Mouse (Mus musculus): ENCODE results near the gene Cdk6. TPM values are rescaled to one million over a fixed set of nuclear protein-coding genes. Genes with fewer than 3 reads are reported as not detected.

Cdk6 gene
- polyA plus RNA-seq, 1 experiment = 31.0 TPM

DNA sequence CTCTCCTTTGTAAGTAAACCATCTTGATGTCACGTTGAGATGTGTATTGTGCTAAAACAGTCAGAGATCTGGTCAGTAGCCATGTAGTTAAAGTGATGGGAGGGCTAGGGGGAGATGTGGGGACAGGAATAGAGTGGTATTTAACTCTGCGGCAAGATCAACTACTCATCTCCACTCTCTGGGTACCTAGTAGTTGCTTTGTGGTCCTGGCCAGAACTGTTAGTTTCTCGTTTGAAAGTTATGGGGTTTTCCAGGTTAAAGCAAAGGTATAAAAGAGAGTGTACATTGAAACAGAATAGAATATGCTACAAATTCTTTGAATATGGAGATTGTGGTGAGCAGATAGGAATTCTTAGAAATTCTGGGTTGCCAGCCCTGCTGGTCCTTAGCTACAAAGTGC lies 136.4 kb downstream of the Cdk6 start:
- 64% methylated on average over 3 of the region's 3 CpGs for WGBS
- Histone ChIP-seq H3K27ac (ENCODE audit: control insufficient read depth, insufficient read depth, low read depth, low read length, poor library complexity) (no peak overlapping the region), H3K4me1 (ENCODE audit: control insufficient read depth, insufficient read depth, low read length) (no peaks in the 10 kb centered on the region; the same call in 1 of the 2 replicates), H3K4me3 (replicated peaks; ENCODE audit: control insufficient read depth, low read depth, low read length) (no peak overlapping the region)
- TF ChIP-seq CTCF (IDR thresholded peaks at IDR 0.05; ENCODE audit: control insufficient read depth, insufficient read depth, low read length) (no peak), POLR2A (IDR thresholded peaks at IDR 0.05; ENCODE audit: borderline replicate concordance, control insufficient read depth, low read depth, low read length) (no peak)

GRCm38 (mm10) chr5:3478216-3478615 lies 136.9 kb downstream of the Cdk6 start:
- WGBS = 88% methylated on average over 8 of the region's 8 CpGs
- no peak for TF ChIP-seq POLR2A (IDR thresholded peaks at IDR 0.05; ENCODE audit: borderline replicate concordance, control insufficient read depth, low read depth, low read length)
- TF ChIP-seq CTCF (IDR thresholded peaks at IDR 0.05; ENCODE audit: control insufficient read depth, insufficient read depth, low read length) = no peak
- H3K4me1 ChIP-seq (ENCODE audit: control insufficient read depth, insufficient read depth, low read length) = no peaks in the 10 kb centered on the region; the same call in 1 of the 2 replicates
- H3K27ac ChIP-seq (ENCODE audit: control insufficient read depth, insufficient read depth, low read depth, low read length, poor library complexity) = no peak overlapping the region
- H3K4me3 ChIP-seq (replicated peaks; ENCODE audit: control insufficient read depth, low read depth, low read length) = no peak overlapping the region

DNA sequence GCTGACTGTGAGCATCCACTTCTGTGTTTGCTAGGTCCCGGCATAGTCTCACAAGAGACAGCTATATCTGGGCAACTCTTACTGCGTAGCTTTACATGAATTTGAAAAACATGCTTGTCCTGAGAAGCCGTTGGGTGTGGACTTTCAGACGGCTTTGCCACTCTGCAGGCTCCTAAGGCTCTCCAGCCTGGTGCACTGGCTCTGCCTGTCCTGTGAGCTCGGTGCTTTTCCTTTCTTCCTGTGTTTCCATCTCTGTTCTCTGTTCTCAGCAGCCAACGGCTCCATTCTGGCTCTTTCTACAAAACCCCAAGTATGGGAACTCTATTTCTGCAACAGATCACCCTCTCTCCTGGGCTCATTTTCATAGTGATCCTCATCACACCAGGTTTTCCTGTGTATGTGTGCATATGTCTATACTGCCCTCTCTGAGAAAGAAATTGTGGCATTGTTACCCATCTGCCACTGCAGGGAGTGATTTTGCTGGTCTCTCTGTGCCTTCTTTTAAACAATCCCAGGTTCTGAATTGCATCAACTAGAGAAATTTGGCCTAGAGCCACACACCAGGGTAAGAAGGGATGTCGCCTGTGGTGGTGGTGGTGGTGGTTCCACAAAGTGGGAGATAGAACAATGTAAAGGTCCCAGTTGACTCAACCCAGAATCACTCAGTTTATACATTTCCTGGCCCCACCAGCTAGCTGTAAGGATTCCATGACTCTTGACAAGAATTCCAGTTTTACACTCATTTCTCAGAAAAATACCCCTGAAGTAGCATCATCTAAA lies 137.9 kb downstream of the Cdk6 start:
- 70% methylated on average over 7 of the region's 7 CpGs for WGBS
- Histone ChIP-seq H3K4me1 (ENCODE audit: control insufficient read depth, insufficient read depth, low read length) (no peaks in the 10 kb centered on the region; the same call in 1 of the 2 replicates), H3K4me3 (replicated peaks; ENCODE audit: control insufficient read depth, low read depth, low read length) (no peak overlapping the region), H3K27ac (ENCODE audit: control insufficient read depth, insufficient read depth, low read depth, low read length, poor library complexity) (no peak overlapping the region)
- TF ChIP-seq POLR2A (IDR thresholded peaks at IDR 0.05; ENCODE audit: borderline replicate concordance, control insufficient read depth, low read depth, low read length) (no peak), CTCF (IDR thresholded peaks at IDR 0.05; ENCODE audit: control insufficient read depth, insufficient read depth, low read length) (no peak)

- Histone ChIP-seq H3K27ac (ENCODE audit: control insufficient read depth, insufficient read depth, low read depth, low read length, poor library complexity) (no peak overlapping the region), H3K4me3 (replicated peaks; ENCODE audit: control insufficient read depth, low read depth, low read length) (no peak overlapping the region), H3K4me1 (ENCODE audit: control insufficient read depth, insufficient read depth, low read length) (no peaks in the 10 kb centered on the region; the same call in 1 of the 2 replicates)
- WGBS = 84% methylated on average over 9 of the region's 9 CpGs
- TF ChIP-seq CTCF (IDR thresholded peaks at IDR 0.05; ENCODE audit: control insufficient read depth, insufficient read depth, low read length) = no peak
- no peak for TF ChIP-seq POLR2A (IDR thresholded peaks at IDR 0.05; ENCODE audit: borderline replicate concordance, control insufficient read depth, low read depth, low read length)
These were observed 139.5 kb downstream of the Cdk6 start for GRCm38 (mm10) chr5:3480637-3481395.

- Histone ChIP-seq H3K4me3 (replicated peaks; ENCODE audit: control insufficient read depth, low read depth, low read length) (no peak overlapping the region), H3K4me1 (ENCODE audit: control insufficient read depth, insufficient read depth, low read length) (no peaks in the 10 kb centered on the region; the same call in 1 of the 2 replicates), H3K27ac (ENCODE audit: control insufficient read depth, insufficient read depth, low read depth, low read length, poor library complexity) (no peak overlapping the region)
- 63% methylated on average over 7 of the region's 7 CpGs for WGBS
- no peak for TF ChIP-seq CTCF (IDR thresholded peaks at IDR 0.05; ENCODE audit: control insufficient read depth, insufficient read depth, low read length)
- TF ChIP-seq POLR2A (IDR thresholded peaks at IDR 0.05; ENCODE audit: borderline replicate concordance, control insufficient read depth, low read depth, low read length) = no peak
These were observed 141.2 kb downstream of the Cdk6 start for GRCm38 (mm10) chr5:3482474-3482873.

DNA sequence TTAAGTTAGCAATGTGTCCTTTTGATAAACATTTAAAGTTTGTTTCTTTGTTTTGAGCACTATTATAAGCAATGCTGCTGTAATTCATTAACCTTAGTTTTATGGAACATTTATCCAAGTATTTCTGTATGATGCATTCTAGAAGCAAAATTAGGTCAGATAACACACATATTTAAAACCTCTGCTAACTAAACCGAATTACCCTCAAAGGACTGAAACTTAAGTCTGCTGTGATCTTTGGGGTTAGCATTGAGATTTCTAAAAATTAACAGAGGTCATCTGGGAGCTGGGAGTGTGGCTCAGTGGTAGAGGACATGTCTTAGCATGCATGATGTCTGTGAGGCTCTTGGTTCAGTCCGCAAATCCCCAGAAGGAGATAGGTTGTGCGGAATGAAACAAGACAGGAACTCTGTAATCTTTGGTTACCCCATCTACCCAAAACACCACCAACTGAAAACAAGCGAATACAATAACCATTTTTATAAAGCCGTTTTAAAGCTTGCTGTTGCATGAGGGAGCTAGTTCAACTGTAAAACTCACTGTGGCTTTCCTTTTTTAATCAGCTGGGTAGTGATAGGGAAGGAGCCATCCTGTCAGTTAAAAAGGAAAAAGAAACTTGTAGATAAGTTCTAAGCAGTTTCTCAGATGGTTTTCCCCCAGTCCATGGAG lies 141.9 kb downstream of the Cdk6 start:
- TF ChIP-seq POLR2A (IDR thresholded peaks at IDR 0.05; ENCODE audit: borderline replicate concordance, control insufficient read depth, low read depth, low read length) (no peak), CTCF (IDR thresholded peaks at IDR 0.05; ENCODE audit: control insufficient read depth, insufficient read depth, low read length) (no peak)
- Histone ChIP-seq H3K27ac (ENCODE audit: control insufficient read depth, insufficient read depth, low read depth, low read length, poor library complexity) (no peak overlapping the region), H3K4me3 (replicated peaks; ENCODE audit: control insufficient read depth, low read depth, low read length) (no peak overlapping the region), H3K4me1 (ENCODE audit: control insufficient read depth, insufficient read depth, low read length) (no peaks in the 10 kb centered on the region; the same call in 1 of the 2 replicates)
- WGBS = 22% methylated on average over 5 of the region's 5 CpGs

- TF ChIP-seq CTCF (IDR thresholded peaks at IDR 0.05; ENCODE audit: control insufficient read depth, insufficient read depth, low read length) = no peak
- TF ChIP-seq POLR2A (IDR thresholded peaks at IDR 0.05; ENCODE audit: borderline replicate concordance, control insufficient read depth, low read depth, low read length) = no peak
- Histone ChIP-seq H3K4me1 (ENCODE audit: control insufficient read depth, insufficient read depth, low read length) (peaks cover 5% of the 10 kb centered on the region; the same call in 1 of the 2 replicates), H3K27ac (ENCODE audit: control insufficient read depth, insufficient read depth, low read depth, low read length, poor library complexity) (no peak overlapping the region), H3K4me3 (replicated peaks; ENCODE audit: control insufficient read depth, low read depth, low read length) (no peak overlapping the region)
- WGBS = 60% methylated on average over 7 of the region's 7 CpGs
These were observed 145.4 kb downstream of the Cdk6 start for GRCm38 (mm10) chr5:3486579-3487282.

All from bone marrow, adult 2 months (tissue).